Mouse (Mus musculus) heart, embryonic 14.5 days (tissue): ENCODE measurements around the gene Kalrn. TPM values are rescaled to one million over a fixed set of nuclear protein-coding genes. Genes with fewer than 3 reads are reported as not detected.

Experiments used
- ATAC-seq: fragments of 200-750 bp; cut with Nextera tagmentation; 2 replicates; pipeline ENCODE4 v1.8.0; 2017; ENCODE audit warnings: low read depth, moderate TSS enrichment; ENCODE audit not compliant: insufficient number of reproducible peaks, insufficient read depth, low FRiP score
- H3K27ac ChIP-seq, 2 experiments: fragments of 200-500 bp in 1 of 2; fragments of 300-500 bp in 1 of 2; sonication (generic) in 1 of 2; replicated peaks in 1 of 2; 2 replicates each; pipeline ENCODE4 v1.5.1; 2012 to 2014; ENCODE audit warnings: low read depth in 2 of 2, low read length in 2 of 2, control low read depth in 1 of 2, mild to moderate bottlenecking in 1 of 2, mixed read lengths in 1 of 2; ENCODE audit not compliant: control insufficient read depth in 1 of 2, insufficient read depth in 1 of 2
- H3K27me3 ChIP-seq: fragments of 300-500 bp; sonication (generic); 2 replicates; pipeline ENCODE4 v1.6.1; 2014; ENCODE audit warnings: mild to moderate bottlenecking, low read length, control low read depth; ENCODE audit not compliant: control insufficient read depth, insufficient read depth
- H3K36me3 ChIP-seq: fragments of 300-500 bp; sonication (generic); 2 replicates; pipeline ENCODE4 v1.6.1; 2014; ENCODE audit warnings: mild to moderate bottlenecking, control low read depth, low read length, mixed read lengths; ENCODE audit not compliant: control insufficient read depth, insufficient read depth
- H3K4me1 ChIP-seq, 2 experiments: fragments of 200-500 bp in 1 of 2; fragments of 300-500 bp in 1 of 2; sonication (generic) in 1 of 2; 2 replicates each; pipeline ENCODE4 v1.6.1; 2012 to 2014; ENCODE audit warnings: low read length in 2 of 2, control low read depth in 1 of 2, mixed read lengths in 1 of 2; ENCODE audit not compliant: control insufficient read depth in 2 of 2, insufficient read depth in 2 of 2
- H3K4me2 ChIP-seq: fragments of 300-500 bp; sonication (generic); 2 replicates; pipeline ENCODE4 v1.6.1; 2014; ENCODE audit warnings: mild to moderate bottlenecking, low read length
- H3K4me3 ChIP-seq, 2 experiments: fragments of 200-500 bp in 1 of 2; fragments of 300-500 bp in 1 of 2; sonication (generic) in 1 of 2; 2 replicates each; pipeline ENCODE4 v1.5.1; 2012 to 2014; ENCODE audit warnings: low read length in 2 of 2, mild to moderate bottlenecking in 2 of 2, control low read depth in 1 of 2, low read depth in 1 of 2, moderate library complexity in 1 of 2; ENCODE audit not compliant: control insufficient read depth in 1 of 2, insufficient read depth in 1 of 2
- H3K9ac ChIP-seq: fragments of 300-500 bp; sonication (generic); 2 replicates; pipeline ENCODE4 v1.6.1; 2014; ENCODE audit warnings: mild to moderate bottlenecking, low read length
- H3K9me3 ChIP-seq: fragments of 300-500 bp; sonication (generic); 2 replicates; pipeline ENCODE4 v1.6.1; 2016; ENCODE audit warnings: low read length, control low read depth; ENCODE audit not compliant: control insufficient read depth
- WGBS: fragments of 180-500 bp; shearing (Covaris S2); extraction: QIAGEN DNeasy Blood & Tissue Kit; methylation state at CpG from one replicate; pipeline ENCODE4 v1.1.7; 2014; 5-methylcytosine and 5-hydroxymethylcytosine counted together
- polyA plus RNA-seq: library from polyadenylated mRNA; unstranded; fragments of >200 nt; fragmentation: Nextera tagmentation; extraction: Ambion mirVana; gene quantifications from 2 replicates; pipeline ENCODE4 v1.2.1, GENCODE M21; 2014

Gene Kalrn
- polyA plus RNA-seq, 1 experiment from 2014 or later, result 33.4 TPM

DNA sequence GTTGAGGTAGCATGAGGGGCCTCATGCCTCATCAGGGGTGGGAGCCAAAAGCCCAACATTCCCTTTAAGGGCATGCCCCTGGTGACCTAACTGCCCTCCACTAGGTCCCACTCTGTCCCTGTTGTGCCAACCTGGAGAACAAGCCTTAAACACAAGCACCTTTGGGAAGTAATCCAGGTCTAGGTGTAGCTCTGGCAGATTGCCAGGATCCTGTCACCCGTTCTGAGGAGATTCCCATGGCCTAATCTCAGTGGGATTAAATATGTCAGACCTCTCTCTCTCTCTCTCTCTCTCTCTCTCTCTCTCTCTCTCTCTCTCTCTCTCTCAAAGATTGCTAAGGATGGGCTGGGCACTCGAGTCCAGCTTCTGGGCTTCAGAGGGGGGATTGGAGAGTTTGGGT, 641.6 kb downstream of the Kalrn start:
- Histone ChIP-seq H3K4me1 (peaks cover 51 to 75% of the 10 kb centered on the region in 2 experiments), H3K27me3 (no peaks in the 10 kb centered on the region), H3K9me3 (no peaks in the 10 kb centered on the region), H3K4me3 (no peak overlapping the region), H3K36me3 (peaks cover 16% of the 10 kb centered on the region; the same call in 1 of the 2 replicates), H3K4me2 (no peak overlapping the region), H3K27ac (peak overlapping the region; percentile 25 to 53), H3K9ac (peak overlapping the region; percentile 34; the same call in 1 of the 2 replicates)
- WGBS, result 17% methylated on average over 2 of the region's 2 CpGs
- no peak for ATAC-seq

DNA sequence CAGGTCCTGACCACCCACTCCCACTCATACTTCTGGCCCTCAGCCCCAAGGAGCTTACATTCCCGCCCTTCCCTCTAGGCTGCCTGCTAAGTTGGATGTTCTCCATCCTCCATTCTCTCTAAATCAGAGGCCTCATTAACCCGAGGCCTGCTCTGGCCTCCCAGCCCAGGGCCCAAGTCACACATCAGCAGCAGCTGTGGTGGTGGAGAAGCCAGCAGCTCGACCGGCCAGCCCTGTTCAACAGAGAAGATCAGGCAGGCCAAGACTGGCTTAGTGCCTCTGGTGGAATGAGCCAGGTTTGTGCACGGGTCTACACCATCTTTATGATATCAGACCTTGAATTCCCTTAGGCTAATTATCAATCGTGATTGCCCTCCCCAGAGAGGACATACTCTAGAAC, 642.5 kb downstream of the Kalrn start:
- H3K4me3 ChIP-seq, result no peak overlapping the region
- H3K9me3 ChIP-seq, result no peaks in the 10 kb centered on the region
- no peaks in the 10 kb centered on the region for H3K27me3 ChIP-seq
- H3K36me3 ChIP-seq, result peaks cover 19% of the 10 kb centered on the region; the same call in 1 of the 2 replicates
- H3K9ac ChIP-seq, result no peak overlapping the region
- 0 out of 4 replicates have a peak overlapping the region, but pooled peaks of 1 of the 2 experiments have one; percentile 14 for H3K27ac ChIP-seq
- WGBS, result 79% methylated on average over 6 of the region's 6 CpGs
- no peak for ATAC-seq
- no peak overlapping the region for H3K4me2 ChIP-seq
- H3K4me1 ChIP-seq, result peaks cover 47 to 79% of the 10 kb centered on the region in 2 experiments

DNA sequence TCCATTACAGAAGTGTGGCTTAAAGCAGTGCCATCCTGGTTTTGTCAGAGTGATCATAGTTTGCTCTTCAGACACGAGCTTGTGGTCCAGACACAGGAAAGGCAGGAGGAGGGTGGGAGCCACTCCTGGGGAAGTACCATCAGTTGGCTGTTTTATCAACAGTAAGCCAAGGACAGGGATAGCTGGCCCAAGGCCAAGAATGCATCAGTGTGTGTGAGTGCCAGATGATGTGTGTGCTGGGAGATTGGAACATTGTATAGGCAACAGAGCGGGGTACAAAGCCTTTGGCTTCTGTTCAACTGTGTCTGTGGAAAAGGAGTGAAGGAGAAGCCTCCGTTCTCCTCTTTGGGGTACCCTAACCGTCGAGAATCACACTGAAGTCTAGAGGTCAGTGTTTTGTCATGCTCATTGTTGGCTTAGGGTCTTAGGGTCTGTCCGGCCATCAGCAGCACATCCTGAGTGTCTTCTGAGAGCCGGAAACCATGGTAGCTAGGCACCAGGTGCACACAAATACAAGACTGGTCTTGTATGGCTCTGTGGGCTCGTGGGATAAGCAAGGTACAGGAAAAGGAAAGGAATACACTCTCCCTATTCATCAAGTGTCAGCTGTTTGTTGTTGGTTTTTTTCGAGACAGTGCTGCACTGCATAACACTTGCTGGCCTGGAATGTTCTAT, 644.4 kb downstream of the Kalrn start:
- Histone ChIP-seq H3K4me2 (peak overlapping the region; percentile 45), H3K27me3 (no peaks in the 10 kb centered on the region), H3K4me1 (peaks cover 41 to 66% of the 10 kb centered on the region in 2 experiments), H3K4me3 (no peak overlapping the region), H3K27ac (peak overlapping the region; percentile 80 to 88), H3K9ac (peak overlapping the region; percentile 50; the same call in 1 of the 2 replicates), H3K9me3 (no peaks in the 10 kb centered on the region; the same call in 1 of the 2 replicates), H3K36me3 (peaks cover 21% of the 10 kb centered on the region; the same call in 1 of the 2 replicates)
- peak; percentile 74 for ATAC-seq
- 21% methylated on average over 9 of the region's 9 CpGs for WGBS

DNA sequence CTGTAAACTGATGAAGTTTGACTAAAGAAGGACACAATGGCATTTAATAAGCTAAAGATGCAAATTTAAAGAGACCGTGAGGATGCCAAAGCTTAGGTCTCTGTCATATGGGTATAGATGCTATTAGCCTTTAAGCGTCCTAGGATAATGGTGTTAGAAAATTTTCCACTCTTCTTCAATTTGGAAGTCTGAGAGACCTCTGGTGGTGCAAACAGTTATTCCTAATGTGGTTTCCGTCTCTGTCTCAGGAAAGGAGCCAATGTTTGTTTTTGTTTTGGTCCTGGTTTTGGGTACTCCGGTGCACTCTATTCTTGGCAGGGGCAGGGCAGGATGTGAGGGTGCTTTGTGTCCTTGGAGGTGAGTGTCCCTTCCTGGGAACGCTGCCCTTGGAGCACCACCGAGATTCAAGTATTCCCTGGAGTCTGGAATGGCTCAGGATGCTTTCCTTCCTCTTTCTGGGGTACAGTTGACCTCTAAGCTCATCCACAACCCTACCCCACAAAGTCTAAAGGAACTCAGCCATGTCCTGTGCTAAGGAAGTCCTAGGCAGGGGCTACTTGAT, 646.0 kb downstream of the Kalrn start:
- H3K9ac ChIP-seq, result no peak overlapping the region

DNA sequence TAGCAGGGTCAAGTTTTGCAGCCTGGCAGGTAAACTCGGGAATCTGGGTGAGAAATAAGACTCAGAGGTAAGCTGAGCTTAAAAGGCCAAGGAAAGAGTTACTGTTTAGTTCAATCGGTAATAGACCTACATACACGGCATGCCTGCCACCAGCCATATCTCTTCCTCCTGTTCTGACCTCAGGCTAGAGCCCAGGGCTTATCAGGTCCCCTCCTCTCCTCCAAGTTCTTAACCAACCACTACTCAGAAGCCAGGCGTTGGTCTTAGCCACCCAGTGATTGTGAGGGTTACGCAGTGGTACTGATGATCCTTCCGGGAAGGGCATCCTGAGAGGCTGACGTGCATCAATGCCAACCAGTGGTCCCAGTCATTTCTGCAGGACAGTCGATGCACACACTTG, 649.6 kb downstream of the Kalrn start:
- H3K4me2 ChIP-seq, result peak overlapping the region; percentile 9; the same call in 1 of the 2 replicates
- H3K9ac ChIP-seq, result 0 out of 2 replicates have a peak overlapping the region, but pooled peaks have one; percentile 17
- H3K4me3 ChIP-seq, result no peak overlapping the region
- peak overlapping the region; percentile 32 to 70; a peak in 3 of 4 replicates for H3K27ac ChIP-seq
- H3K9me3 ChIP-seq, result no peaks in the 10 kb centered on the region; the same call in 1 of the 2 replicates
- peaks cover 16% of the 10 kb centered on the region for H3K36me3 ChIP-seq
- no peaks in the 10 kb centered on the region for H3K27me3 ChIP-seq
- no peak for ATAC-seq
- 44% methylated on average over 8 of the region's 8 CpGs for WGBS
- peaks cover 36 to 53% of the 10 kb centered on the region in 2 experiments for H3K4me1 ChIP-seq

More for the DNA sequence above, 646.0 kb downstream of the Kalrn start:
- Histone ChIP-seq H3K27me3 (no peaks in the 10 kb centered on the region), H3K36me3 (0 out of 2 replicates have a peak, but pooled peaks cover 12% of the 10 kb centered on the region), H3K4me1 (peaks cover 44 to 73% of the 10 kb centered on the region in 2 experiments), H3K4me2 (no peak overlapping the region), H3K27ac (peak overlapping the region; percentile 50 to 88; a peak in 3 of 4 replicates), H3K9me3 (no peaks in the 10 kb centered on the region; the same call in 1 of the 2 replicates), H3K4me3 (no peak overlapping the region)
- 55% methylated on average over 6 of the region's 6 CpGs for WGBS
- no peak for ATAC-seq

DNA sequence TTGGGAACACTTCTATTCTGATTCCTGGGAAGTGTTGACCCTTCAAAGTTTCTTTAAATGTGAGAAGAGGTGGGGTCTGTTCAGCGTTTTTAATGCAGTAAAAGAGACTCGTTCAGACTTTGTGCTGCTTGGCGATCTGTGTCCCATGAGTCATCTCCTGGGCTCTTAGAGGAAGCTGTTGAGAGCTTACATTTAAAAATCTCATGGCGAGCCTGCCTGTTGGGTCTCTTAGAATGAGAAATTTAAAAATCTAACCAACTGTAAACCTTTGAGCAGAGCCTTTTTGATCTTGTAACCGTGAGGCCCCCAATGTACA, 650.4 kb downstream of the Kalrn start:
- H3K27ac ChIP-seq, result peak overlapping the region; percentile 57 to 70
- no peak overlapping the region for H3K4me2 ChIP-seq
- H3K4me1 ChIP-seq, result peaks cover 32 to 48% of the 10 kb centered on the region in 2 experiments
- WGBS, result 32% methylated on average over 5 of the region's 5 CpGs
- H3K9ac ChIP-seq, result no peak overlapping the region
- no peak for ATAC-seq
- H3K9me3 ChIP-seq, result no peaks in the 10 kb centered on the region; the same call in 1 of the 2 replicates
- H3K36me3 ChIP-seq, result peaks cover 20% of the 10 kb centered on the region
- no peak overlapping the region for H3K4me3 ChIP-seq
- H3K27me3 ChIP-seq, result no peaks in the 10 kb centered on the region

DNA sequence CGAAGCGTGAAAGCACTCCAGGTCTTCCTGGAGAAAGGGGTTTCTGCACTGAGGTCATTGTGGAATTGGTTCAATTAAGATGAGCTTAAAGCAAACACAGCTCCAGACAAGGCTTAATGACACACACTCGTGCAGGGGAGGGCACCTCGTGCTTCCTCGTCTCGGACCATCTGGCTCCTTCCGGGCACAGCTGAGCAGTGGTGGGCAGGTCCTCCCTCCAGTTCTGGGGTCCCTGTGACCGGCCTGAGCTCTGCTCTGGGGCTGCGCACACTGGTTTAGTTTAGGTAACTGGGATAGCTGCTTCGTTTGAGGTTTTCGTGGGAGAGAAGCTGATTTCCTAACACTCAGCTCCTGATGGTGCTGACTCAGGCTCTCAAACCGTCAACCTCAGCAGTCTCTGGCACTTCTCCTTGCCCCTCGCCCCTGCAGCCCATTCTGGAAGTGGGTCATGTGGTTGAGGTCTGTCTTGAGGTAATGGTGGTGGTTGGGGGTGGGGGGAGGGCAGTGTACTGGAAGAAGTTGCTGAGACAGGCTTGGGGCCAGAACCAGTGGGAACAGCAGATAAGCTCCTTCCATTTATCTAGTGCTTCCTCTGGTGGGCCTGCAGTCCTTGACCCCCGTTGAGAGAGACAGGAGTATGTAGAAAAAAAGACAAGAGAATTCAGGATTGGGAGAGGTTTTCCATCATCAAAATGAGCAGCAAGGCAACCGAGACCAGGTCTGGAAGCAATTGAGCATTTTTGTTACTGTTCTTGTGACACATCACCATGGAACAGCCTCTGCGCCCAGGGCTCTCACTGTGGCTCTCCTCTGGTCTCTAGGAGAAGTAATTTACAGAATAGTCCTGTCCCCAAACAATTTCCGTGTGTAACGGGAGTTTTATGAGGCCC, 651.0 kb downstream of the Kalrn start:
- Histone ChIP-seq H3K27ac (peak overlapping the region; percentile 57 to 70), H3K4me1 (peaks cover 35 to 48% of the 10 kb centered on the region in 2 experiments), H3K9me3 (no peaks in the 10 kb centered on the region; the same call in 1 of the 2 replicates), H3K27me3 (no peaks in the 10 kb centered on the region), H3K4me2 (no peak overlapping the region), H3K4me3 (no peak overlapping the region), H3K36me3 (peaks cover 25% of the 10 kb centered on the region), H3K9ac (peak overlapping the region; percentile 35; the same call in 1 of the 2 replicates)
- WGBS, result 33% methylated on average over 18 of the region's 18 CpGs
- ATAC-seq, result peak; percentile 20; the same call in 1 of the 2 replicates
